Mouse (Mus musculus) monocyte, adult 5-6 weeks (primary cell): ENCODE measurements around the gene Evi2. TPM values are rescaled to one million over a fixed set of nuclear protein-coding genes. Genes with fewer than 3 reads are reported as not detected.

Experiments
- ATAC-seq: fragments of 153-309, 156-312 bp; replicated peaks from 2 replicates; pipeline ENCODE4 v1.8.0; 2017; ENCODE audit warnings: mild to moderate bottlenecking; ENCODE audit not compliant: low TSS enrichment, insufficient number of reproducible peaks, severe bottlenecking, poor library complexity, low FRiP score
- total RNA-seq: library from RNA; stranded (forward); fragments of 200-1000, 200-491, 200-594 nt; gene quantifications from 3 replicates; pipeline ENCODE4 v1.2.3, GENCODE M21; 2017

The Evi2 gene
- total RNA-seq, 1 experiment from 2014 or later, result 5.3 TPM

- ATAC-seq, result no peak
These were observed 47.0 kb downstream of the Evi2 start for GRCm38 (mm10) chr11:79483392-79483791.

- ATAC-seq, result no peak
These were observed 62.3 kb downstream of the Evi2 start for GRCm38 (mm10) chr11:79468097-79468496.

Other genes starting within 250 kb of the Evi2 start
- gene Gm9964, start 233.7 kb downstream of the Evi2 start, total RNA-seq, result not detected in 3 replicates
- gene Nf1, start 190.9 kb downstream of the Evi2 start, total RNA-seq, result 13.7 to 20.7 TPM (median 16.1 TPM) in 3 replicates
- 0.68 to 0.96 TPM (median 0.86 TPM) in 3 replicates for gene Omg, start 26.5 kb downstream of the Evi2 start, total RNA-seq
- 87.8 to 115 TPM (median 89.0 TPM) in 3 replicates for gene Evi2b, start 6.8 kb downstream of the Evi2 start, total RNA-seq
- 136 to 257 TPM (median 204 TPM) in 3 replicates for gene Evi2a, start within 50 bp of the Evi2 start, total RNA-seq
- gene Rab11fip4, start 60.6 kb upstream of the Evi2 start, total RNA-seq, result 18.7 to 29.0 TPM (median 19.5 TPM) in 3 replicates